Mouse (Mus musculus) adrenal gland, postnatal 10 days (tissue): ENCODE data around the gene Smtnl2. TPM values are rescaled to one million over a fixed set of nuclear protein-coding genes. Genes with fewer than 3 reads are reported as not detected.

Experiments
- DNase-seq: peaks from one replicate; pipeline ENCODE4 v3.0.0; 2021; ENCODE audit warnings: mixed read lengths
- total RNA-seq, 2 experiments: library from RNA; stranded (reverse); gene quantifications; 2 replicates each; pipeline ENCODE4 v1.2.3; 2021

The Smtnl2 gene
- total RNA-seq, 2 experiments from 2014 or later = 6.6 to 14.7 TPM

GRCm38 (mm10) chr11:72426884-72427283, 15.4 kb upstream of the Smtnl2 start:
- DNase-seq = no peak

- DNase-seq = no peak
These were observed 13.7 kb upstream of the Smtnl2 start for GRCm38 (mm10) chr11:72425201-72425600.

- DNase-seq = no peak
These were observed 12.2 kb upstream of the Smtnl2 start for GRCm38 (mm10) chr11:72423686-72424085.

- peak; percentile 69 for DNase-seq
These were observed 10.2 kb upstream of the Smtnl2 start for GRCm38 (mm10) chr11:72421518-72422278.

- DNase-seq = no peak
These were observed 9.1 kb upstream of the Smtnl2 start for GRCm38 (mm10) chr11:72420460-72421122.

GRCm38 (mm10) chr11:72419006-72419405, 7.5 kb upstream of the Smtnl2 start:
- DNase-seq = no peak

GRCm38 (mm10) chr11:72418227-72418626, 6.7 kb upstream of the Smtnl2 start:
- peak; percentile 59 for DNase-seq

GRCm38 (mm10) chr11:72417376-72417775, 5.9 kb upstream of the Smtnl2 start:
- peak; percentile 43 for DNase-seq

- DNase-seq = no peak
These were observed 5.2 kb upstream of the Smtnl2 start for GRCm38 (mm10) chr11:72416666-72417065.

GRCm38 (mm10) chr11:72415155-72415554, 3.6 kb upstream of the Smtnl2 start:
- no peak for DNase-seq

- DNase-seq = no peak
These were observed 2.2 kb upstream of the Smtnl2 start for GRCm38 (mm10) chr11:72413601-72414190.

- peak; percentile 54 for DNase-seq
These were observed 1.5 kb upstream of the Smtnl2 start for GRCm38 (mm10) chr11:72413016-72413415.

- DNase-seq = no peak
These were observed 432 bp upstream of the Smtnl2 start for GRCm38 (mm10) chr11:72411945-72412344.

GRCm38 (mm10) chr11:72410521-72411092, 906 bp downstream of the Smtnl2 start:
- no peak for DNase-seq

- DNase-seq = no peak
These were observed 1.7 kb downstream of the Smtnl2 start for GRCm38 (mm10) chr11:72409649-72410385.

- DNase-seq = no peak
These were observed 2.9 kb downstream of the Smtnl2 start for GRCm38 (mm10) chr11:72408451-72409170.

- DNase-seq = no peak
These were observed 3.9 kb downstream of the Smtnl2 start for GRCm38 (mm10) chr11:72407574-72407973.

GRCm38 (mm10) chr11:72407081-72407480, 4.4 kb downstream of the Smtnl2 start:
- DNase-seq = no peak

- no peak for DNase-seq
These were observed 5.3 kb downstream of the Smtnl2 start for GRCm38 (mm10) chr11:72406079-72406675.

- DNase-seq = no peak
These were observed 6.0 kb downstream of the Smtnl2 start for GRCm38 (mm10) chr11:72405532-72405931.

GRCm38 (mm10) chr11:72402969-72403368, 8.5 kb downstream of the Smtnl2 start:
- DNase-seq = no peak
